Mouse (Mus musculus) ovary, postnatal 10 days (tissue): ENCODE measurements around the gene Xpo6.

ENCODE experiments used
- DNase-seq: peaks from one replicate; pipeline ENCODE4 v3.0.0; 2022; ENCODE audit warnings: low spot score

Gene Xpo6

DNA sequence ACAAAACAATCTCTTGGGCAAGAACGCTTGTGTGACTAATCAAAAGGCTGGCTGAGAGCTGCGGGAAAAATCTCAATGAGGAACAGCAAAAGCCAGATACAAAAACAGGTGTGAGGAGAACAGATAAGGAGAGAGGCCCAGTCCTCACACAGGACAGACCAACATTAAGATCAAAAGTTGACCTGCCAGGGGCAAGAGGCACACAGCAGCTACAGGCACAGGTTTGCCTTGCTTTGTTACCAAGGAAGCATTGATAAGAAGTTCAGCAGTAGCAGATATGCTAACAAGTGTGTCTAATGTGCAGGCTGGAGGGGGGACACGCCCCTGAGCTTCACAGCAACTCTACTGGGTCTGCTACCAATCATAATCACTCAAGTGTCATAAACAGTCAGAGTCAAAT is 73.8 kb downstream of the Xpo6 start:
- DNase-seq = no peak

DNA sequence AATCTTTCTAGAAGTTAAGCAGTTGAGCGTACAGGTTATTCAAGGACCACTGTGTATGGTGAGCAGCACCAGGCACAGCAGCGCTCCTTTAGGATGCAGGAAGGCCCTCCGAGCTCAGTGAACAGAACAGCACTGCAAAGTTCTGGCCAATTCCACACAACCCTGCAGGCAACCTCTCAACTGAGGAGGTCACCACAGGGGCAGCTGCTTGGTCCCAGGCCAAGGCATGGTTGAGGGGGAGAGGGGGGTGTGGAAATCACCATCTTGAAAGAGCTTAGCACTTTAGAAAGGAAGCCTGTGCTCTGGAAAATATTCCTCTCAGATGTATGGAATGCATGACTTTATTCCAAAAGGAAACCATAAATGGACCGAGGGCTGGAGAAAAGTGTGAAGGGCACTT is 78.8 kb downstream of the Xpo6 start:
- DNase-seq = no peak

- DNase-seq = no peak
Observed at GRCm38 (mm10) chr7:126119819-126120218, 80.5 kb downstream of the Xpo6 start.

GRCm38 (mm10) chr7:126113263-126113662 is 87.0 kb downstream of the Xpo6 start:
- DNase-seq = no peak

GRCm38 (mm10) chr7:126111230-126111629 is 89.1 kb downstream of the Xpo6 start:
- no peak for DNase-seq

- DNase-seq = no peak
Observed at GRCm38 (mm10) chr7:126109898-126110297, 90.4 kb downstream of the Xpo6 start.

DNA sequence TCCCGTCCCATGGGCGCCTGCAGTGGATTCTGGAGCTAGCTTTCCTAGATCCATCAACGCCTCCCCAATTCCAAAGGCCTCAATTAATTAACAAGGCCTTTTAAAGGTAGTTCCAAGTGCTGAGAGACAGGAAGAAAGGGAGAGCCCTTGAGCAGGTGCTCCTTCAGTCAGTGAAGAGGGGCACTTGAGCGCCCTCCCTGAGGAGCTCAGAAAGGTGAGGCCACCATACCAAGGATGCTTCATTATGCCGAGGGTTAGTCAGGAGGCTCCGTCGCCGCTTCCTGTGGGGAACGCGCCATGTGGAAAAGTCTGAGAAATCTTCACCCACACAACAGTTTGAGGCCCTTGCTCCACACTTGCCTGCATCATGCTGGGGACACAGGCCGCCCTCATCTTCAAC is 99.9 kb downstream of the Xpo6 start:
- no peak for DNase-seq

DNA sequence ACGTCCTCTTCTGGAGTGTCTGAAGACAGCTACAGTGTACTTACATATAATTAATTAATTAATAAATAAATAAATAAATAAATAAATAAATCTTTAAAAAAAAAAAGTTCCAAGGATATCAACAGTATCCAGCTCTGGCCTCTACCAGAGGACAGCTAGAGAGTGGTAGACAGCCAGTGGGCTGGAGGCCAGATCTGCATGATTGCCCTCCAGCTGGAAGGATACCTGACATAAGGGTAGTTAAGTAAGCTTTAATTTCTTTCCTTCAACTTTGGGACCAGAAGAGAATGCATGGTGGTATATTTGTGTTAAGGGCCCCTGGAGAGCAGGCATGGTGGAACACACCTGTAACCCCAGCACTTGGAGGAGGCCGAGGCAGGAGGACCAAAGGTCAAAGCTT is 100.5 kb downstream of the Xpo6 start:
- DNase-seq = no peak

DNA sequence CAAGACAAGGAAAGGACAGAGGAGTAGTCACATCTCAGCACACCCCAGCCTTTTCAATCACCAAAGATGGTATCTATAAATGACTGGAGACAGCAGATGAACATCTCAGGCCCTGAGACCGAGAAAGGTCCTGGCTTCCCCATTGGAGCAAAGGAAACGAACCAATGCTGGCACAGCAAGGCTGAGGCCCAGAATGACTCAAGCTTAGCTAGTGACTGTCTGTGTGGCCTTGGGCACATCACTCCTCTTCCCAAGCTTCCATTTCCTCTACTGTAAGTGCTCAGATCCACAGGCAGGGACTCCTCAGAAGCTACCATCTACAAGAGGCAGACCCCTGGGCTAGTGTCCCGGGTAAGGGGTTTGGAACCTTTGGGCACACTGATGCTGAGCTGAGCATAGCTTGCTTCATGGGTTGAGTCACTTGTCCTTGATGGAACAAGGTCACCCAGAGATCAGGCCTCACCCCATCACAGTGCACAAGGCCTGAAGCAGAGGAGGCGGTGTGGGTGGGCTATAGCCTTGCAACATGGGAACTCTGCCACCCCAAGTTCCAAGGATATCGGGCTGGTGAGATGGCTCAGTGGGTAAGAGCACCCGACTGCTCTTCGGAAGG is 101.0 kb downstream of the Xpo6 start:
- no peak for DNase-seq

GRCm38 (mm10) chr7:126097219-126097915 is 102.9 kb downstream of the Xpo6 start:
- no peak for DNase-seq

GRCm38 (mm10) chr7:126096596-126096995 is 103.7 kb downstream of the Xpo6 start:
- DNase-seq = no peak

DNA sequence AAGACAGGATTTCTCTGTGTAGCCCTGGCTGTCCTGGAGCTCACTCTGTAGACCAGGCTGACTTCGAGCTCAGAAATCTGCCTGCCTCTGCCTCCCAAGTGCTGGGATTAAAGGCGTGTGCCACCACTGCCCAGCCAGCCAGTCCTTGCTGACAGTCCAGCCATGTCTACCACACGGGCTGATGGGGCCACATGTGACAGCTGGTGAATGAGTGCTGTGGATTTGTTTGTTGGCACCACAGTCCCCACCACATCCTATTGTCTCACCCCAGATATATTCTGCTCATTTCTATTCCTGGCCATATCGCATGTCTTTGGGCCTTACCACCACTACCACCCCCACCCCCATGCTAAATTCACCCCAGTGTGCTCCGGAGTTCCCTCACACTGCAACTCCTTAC is 105.6 kb downstream of the Xpo6 start:
- no peak for DNase-seq

GRCm38 (mm10) chr7:126093162-126093561 is 107.1 kb downstream of the Xpo6 start:
- DNase-seq = no peak

- no peak for DNase-seq
Observed at GRCm38 (mm10) chr7:126089782-126090181, 110.5 kb downstream of the Xpo6 start.

- DNase-seq = no peak
Observed at GRCm38 (mm10) chr7:126088155-126088554, 112.1 kb downstream of the Xpo6 start.

- DNase-seq = no peak
Observed at GRCm38 (mm10) chr7:126087602-126088001, 112.7 kb downstream of the Xpo6 start.

- DNase-seq = no peak
Observed at GRCm38 (mm10) chr7:126086321-126086741, 114.0 kb downstream of the Xpo6 start.

DNA sequence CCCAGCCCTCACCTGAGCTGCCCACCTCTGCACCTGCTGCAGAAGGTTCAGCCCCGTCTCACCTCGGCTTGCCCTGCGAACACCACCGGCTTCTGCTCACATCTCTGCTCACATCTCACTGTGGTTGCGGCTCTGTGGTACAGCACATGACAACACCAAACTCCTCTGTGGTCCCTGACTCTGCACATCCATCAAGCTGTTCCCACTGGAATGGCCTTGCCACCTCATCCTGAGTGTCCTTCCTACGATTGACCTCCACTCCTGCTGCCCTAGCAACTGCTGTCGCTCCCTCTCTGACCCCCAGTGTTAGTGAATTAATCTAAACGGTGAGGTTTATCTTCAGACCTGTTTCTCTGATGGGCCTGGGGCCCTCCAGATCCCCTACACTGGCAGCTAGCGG is 115.1 kb downstream of the Xpo6 start:
- DNase-seq = no peak

- no peak for DNase-seq
Observed at GRCm38 (mm10) chr7:126083980-126084348, 116.3 kb downstream of the Xpo6 start.

DNA sequence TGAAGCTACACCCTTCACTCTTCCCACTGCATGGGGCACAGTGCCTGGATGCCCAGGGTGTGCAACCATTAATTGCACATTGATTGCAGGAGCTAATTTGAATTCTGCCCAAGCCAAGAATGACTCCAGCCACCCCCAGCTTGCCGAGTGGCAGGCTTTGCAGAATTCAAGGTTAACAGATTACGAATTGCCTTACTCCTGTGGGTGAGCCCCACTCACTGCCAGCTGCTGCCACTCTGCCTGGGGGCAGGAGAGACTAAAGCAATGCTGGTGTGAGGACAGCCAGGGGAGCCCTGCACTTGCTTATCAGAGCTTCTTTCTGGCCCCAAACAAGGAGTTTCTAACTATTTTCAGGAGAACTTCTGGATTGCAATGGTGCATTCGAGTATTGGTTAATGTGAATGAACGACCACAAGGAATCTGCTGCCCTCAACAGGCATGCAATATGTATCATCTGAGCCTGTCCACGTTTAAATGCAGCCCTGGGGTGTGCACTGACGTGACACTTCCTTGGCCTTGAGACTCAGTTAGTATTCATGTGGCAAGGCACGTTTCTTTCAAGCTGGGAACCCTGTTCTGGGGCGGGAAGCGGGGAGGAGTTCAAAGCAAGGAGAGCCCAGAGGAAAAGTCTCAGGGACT is 116.8 kb downstream of the Xpo6 start:
- DNase-seq = no peak

DNA sequence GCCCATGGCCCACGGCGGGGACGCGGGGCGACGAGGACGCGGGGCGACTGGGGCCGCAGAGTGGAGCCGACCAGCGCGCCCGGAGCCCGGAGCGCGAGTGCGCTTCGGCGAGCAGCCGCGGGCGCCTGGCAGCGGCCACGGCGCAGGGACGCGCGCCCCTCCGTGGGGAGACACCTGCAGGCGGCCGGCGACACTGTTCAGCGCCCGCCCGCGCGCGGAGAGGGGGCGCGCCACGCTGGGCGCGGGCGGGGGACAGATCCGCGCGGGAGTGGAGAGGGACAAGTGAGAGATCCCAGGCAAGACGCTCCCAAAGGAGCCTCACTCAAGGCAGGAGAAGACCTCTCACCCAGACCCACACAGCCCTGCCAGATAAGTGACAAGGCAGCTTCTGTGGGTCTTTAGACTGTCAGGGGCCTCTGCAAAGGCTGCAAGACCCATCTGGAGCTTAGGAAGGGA is 118.0 kb downstream of the Xpo6 start, which contains the start of gene Gsg1l:
Gene Gsg1l (minus strand): TSS at position 126 of the 456 bp plus-strand sequence.
- DNase-seq = no peak

DNA sequence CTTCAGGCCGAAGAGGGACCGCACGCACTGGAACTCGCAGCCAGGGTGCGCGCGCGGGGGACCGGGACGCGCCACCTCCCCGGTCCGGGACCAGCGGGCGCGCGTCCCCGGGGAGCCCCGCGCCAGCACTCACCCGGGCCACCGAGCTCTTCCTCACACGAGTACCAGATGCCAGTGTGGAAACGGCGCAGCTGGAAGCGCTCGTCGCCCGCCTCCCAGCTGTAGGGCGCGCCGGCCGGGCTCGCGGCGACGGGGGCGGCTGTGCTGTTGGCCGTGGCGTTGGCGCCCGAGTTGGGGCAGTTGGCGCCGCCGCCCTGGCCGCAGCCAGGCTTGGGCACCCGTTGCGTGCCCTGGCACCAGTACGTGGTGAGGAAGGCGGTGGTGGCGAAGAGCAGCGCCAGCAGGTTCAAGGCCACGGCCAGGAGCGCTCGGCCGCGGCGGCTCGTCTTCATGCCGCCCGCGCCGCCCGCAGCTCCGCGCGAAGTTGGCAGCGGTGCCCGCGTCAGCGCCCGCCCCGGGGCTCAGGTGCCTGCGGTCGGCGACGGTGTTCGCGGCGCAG is 118.5 kb downstream of the Xpo6 start:
- DNase-seq = no peak
